Mouse (Mus musculus) CH12.LX (cell line): ENCODE data around the gene Smtn.

ENCODE experiments used
- CTCF ChIP-seq, 2 experiments: IDR thresholded peaks in 1 of 2; conservative IDR thresholded peaks in 1 of 2; 2 replicates each; pipeline ENCODE4 v1.5.1; 2011 to 2012; ENCODE audit warnings: low read depth in 2 of 2, low read length in 2 of 2, improper control_type of control experiment in 1 of 2, inconsistent platforms in 1 of 2, mild to moderate bottlenecking in 1 of 2, moderate library complexity in 1 of 2
- NELFE ChIP-seq: IDR thresholded peaks from 2 replicates; pipeline ENCODE4 v1.6.1; 2011; ENCODE audit warnings: low read depth, low read length, improper control_type of control experiment
- RCOR1 ChIP-seq: conservative IDR thresholded peaks from 2 replicates; pipeline ENCODE4 v1.6.1; 2012; ENCODE audit warnings: low read depth, mild to moderate bottlenecking, inconsistent platforms, low read length, improper control_type of control experiment

- TF ChIP-seq CTCF (conservative IDR thresholded peaks at IDR 0.05 in 1 of 2, IDR thresholded peaks at IDR 0.05 in 1 of 2; ENCODE audit: low read depth in 2 of 2, low read length in 2 of 2) = no peak
- TF ChIP-seq RCOR1 = no peak
- no peak for TF ChIP-seq NELFE
These were observed 9.7 kb downstream of the Smtn start for GRCm38 (mm10) chr11:3530731-3531130.
